Mouse (Mus musculus) cerebellum, postnatal 36 days (tissue): Measurements from ENCODE around the gene Nhs.

ENCODE experiments used
- DNase-seq, 2 experiments: peaks; one replicate each; pipeline ENCODE4 v3.0.0; 2021 to 2022; ENCODE audit warnings: mixed read lengths in 2 of 2

Gene Nhs

GRCm38 (mm10) chrX:162017471-162017870, 142.1 kb downstream of the Nhs start:
- no peak for DNase-seq

- DNase-seq = peak; percentile 11 to 24
Observed at GRCm38 (mm10) chrX:162012570-162012969, 147.0 kb downstream of the Nhs start.

- DNase-seq = no peak
Observed at GRCm38 (mm10) chrX:162009876-162010275, 149.7 kb downstream of the Nhs start.

- no peak for DNase-seq
Observed at GRCm38 (mm10) chrX:162003818-162004217, 155.7 kb downstream of the Nhs start.

- DNase-seq = no peak
Observed at GRCm38 (mm10) chrX:161998876-161999275, 160.7 kb downstream of the Nhs start.

- DNase-seq = no peak
Observed at GRCm38 (mm10) chrX:161997170-161997795, 162.2 kb downstream of the Nhs start.

- no peak for DNase-seq
Observed at GRCm38 (mm10) chrX:161990171-161990570, 169.4 kb downstream of the Nhs start.

GRCm38 (mm10) chrX:161984961-161985360, 174.6 kb downstream of the Nhs start:
- DNase-seq = no peak

- DNase-seq = no peak
Observed at GRCm38 (mm10) chrX:161981399-161981798, 178.1 kb downstream of the Nhs start.

GRCm38 (mm10) chrX:161979946-161980345, 179.6 kb downstream of the Nhs start:
- no peak for DNase-seq

GRCm38 (mm10) chrX:161977236-161977841, 182.2 kb downstream of the Nhs start:
- DNase-seq = no peak

GRCm38 (mm10) chrX:161976376-161976775, 183.2 kb downstream of the Nhs start:
- no peak for DNase-seq

GRCm38 (mm10) chrX:161973572-161973971, 186.0 kb downstream of the Nhs start:
- no peak for DNase-seq

GRCm38 (mm10) chrX:161972723-161973122, 186.8 kb downstream of the Nhs start:
- DNase-seq = no peak

GRCm38 (mm10) chrX:161971961-161972502, 187.5 kb downstream of the Nhs start:
- DNase-seq = no peak

- DNase-seq = no peak
Observed at GRCm38 (mm10) chrX:161971131-161971530, 188.4 kb downstream of the Nhs start.

GRCm38 (mm10) chrX:161967692-161968091, 191.8 kb downstream of the Nhs start:
- DNase-seq = peak; percentile 3 to 4

- DNase-seq = no peak
Observed at GRCm38 (mm10) chrX:161963372-161963771, 196.2 kb downstream of the Nhs start.

GRCm38 (mm10) chrX:161962855-161963254, 196.7 kb downstream of the Nhs start:
- no peak for DNase-seq

- peak; percentile 4 to 13 for DNase-seq
Observed at GRCm38 (mm10) chrX:161961756-161962155, 197.8 kb downstream of the Nhs start.

GRCm38 (mm10) chrX:161961176-161961575, 198.4 kb downstream of the Nhs start:
- peak; percentile 82 to 84 for DNase-seq

- DNase-seq = no peak
Observed at GRCm38 (mm10) chrX:161952356-161952755, 207.2 kb downstream of the Nhs start.

- DNase-seq = no peak
Observed at GRCm38 (mm10) chrX:161943098-161943680, 216.3 kb downstream of the Nhs start.

- peak in 1 of 2 experiments; percentile 7 for DNase-seq
Observed at GRCm38 (mm10) chrX:161940696-161941095, 218.8 kb downstream of the Nhs start.
